ENCODE assay signal across 8 mouse cellular contexts in genomic region chr3:117360528-117360927, GRCm38 (mm10). TPM values are rescaled to one million over a fixed set of nuclear protein-coding genes. Genes with fewer than 3 reads are reported as not detected.
A peak's percentile ranks its signal among the peaks of the same experiment; 100 is the strongest.
DNase-seq lines count a peak whose midpoint lies in the region; TF ChIP-seq lines count a peak whose summit lies in the region.

Gene Plppr4 (minus strand): TSS chr3:117360876.

- H3K27me3 ChIP-seq in thymus, adult 2 months (ENCODE audit: control insufficient read depth, insufficient read depth, low read length), result no peaks in the 10 kb centered on the region

- no peak within 1 kb of the TSS for H3K27ac ChIP-seq in thymus, adult 2 months (ENCODE audit: control insufficient read depth, insufficient read depth, low read length)

- 72% methylated on average over 5 of the region's 5 CpGs for WGBS in thymus, adult 2 months

- no peak for TF ChIP-seq POLR2A in thymus, adult 2 months (IDR thresholded peaks at IDR 0.05; ENCODE audit: control insufficient read depth, extremely low read depth, insufficient read depth, low read length, poor library complexity)

- TF ChIP-seq CTCF in thymus, adult 2 months (IDR thresholded peaks at IDR 0.05; ENCODE audit: borderline replicate concordance, control insufficient read depth, extremely low read depth, insufficient read depth, low read length, poor library complexity), result no peak

- H3K4me3 ChIP-seq in thymus, adult 2 months (ENCODE audit: control insufficient read depth, insufficient read depth, low read length), result peak within 1 kb of the TSS; percentile 24; the same call in 1 of the 2 replicates

- H3K36me3 ChIP-seq in thymus, adult 2 months (ENCODE audit: control insufficient read depth, insufficient read depth, low read length), result no peaks in the 10 kb centered on the region

- H3K4me1 ChIP-seq in thymus, adult 2 months (replicated peaks; ENCODE audit: control insufficient read depth, insufficient read depth, low read length), result no peaks in the 10 kb centered on the region

- DNase-seq in cerebellum, postnatal 14 days, result peak; percentile 63 to 70
- DNase-seq in cerebellum, postnatal 4 days (ENCODE audit: low spot score in 2 of 2), result no peak
- no peak for DNase-seq in thymus, adult 2 months
- DNase-seq in thymus, postnatal 14 days, result no peak
- DNase-seq in kidney, postnatal 25 days, result peak; percentile 58 to 73
- peak; percentile 12 for DNase-seq in mesoderm, embryonic 11.5 days (ENCODE audit: low read depth, low spot score)
- no peak for DNase-seq in gastrocnemius, postnatal 4 days (ENCODE audit: low spot score in 2 of 2)
- no peak for DNase-seq in ovary, postnatal 10 days (ENCODE audit: low spot score)

RNA-seq across cellular contexts. Expression of gene Plppr4, which starts in this region (rescaled TPM):
- polyA plus RNA-seq in thymus, adult 2 months (2012; rRNA removed), result 1.7 and 2.0 TPM in 2 replicates
- total RNA-seq in gastrocnemius, postnatal 4 days (2021), result under 1 TPM; 0.22 to 0.36 TPM

Comparison
In these comparisons a context has a peak if more than half of its experiments do, and no peak if none do; other contexts are left out.
1. DNase-seq: peak in cerebellum, postnatal 14 days (2 of 2), kidney, postnatal 25 days (2 of 2) and mesoderm, embryonic 11.5 days (single experiment); none in cerebellum, postnatal 4 days (0 of 2), thymus, adult 2 months (single experiment), thymus, postnatal 14 days (single experiment), gastrocnemius, postnatal 4 days (0 of 2) and ovary, postnatal 10 days (single experiment).